Mouse (Mus musculus): Measurements from ENCODE around the gene Ift20. TPM values are rescaled to one million over a fixed set of nuclear protein-coding genes. Genes with fewer than 3 reads are reported as not detected.

The Ift20 gene
- polyA plus RNA-seq, 1 experiment from 2014 or later: 61.2 TPM

- no peak overlapping the region for H3K4me3 ChIP-seq (ENCODE audit: low read depth, low read length)
- H3K9me3 ChIP-seq (replicated peaks; ENCODE audit: control insufficient read depth, low read length): no peaks in the 10 kb centered on the region
- no peak for ATAC-seq (ENCODE audit: low read depth)
- H3K4me2 ChIP-seq (ENCODE audit: low read depth, low read length): no peak overlapping the region
- peaks cover 14% of the 10 kb centered on the region for H3K4me1 ChIP-seq (ENCODE audit: control insufficient read depth, low read depth, low read length)
- H3K36me3 ChIP-seq (ENCODE audit: control insufficient read depth, insufficient read depth): peaks cover 16% of the 10 kb centered on the region
- WGBS (ENCODE audit: insufficient replicate concordance): 36% methylated on average over 2 of the region's 2 CpGs
- H3K9ac ChIP-seq (ENCODE audit: low read depth, low read length): no peak overlapping the region
- no peaks in the 10 kb centered on the region for H3K27me3 ChIP-seq (ENCODE audit: control insufficient read depth, insufficient read depth, low read depth, low read length)
- H3K27ac ChIP-seq (ENCODE audit: low read length): no peak overlapping the region
Observed at GRCm38 (mm10) chr11:78515549-78516325, 20.4 kb upstream of the Ift20 start.

- H3K27me3 ChIP-seq (ENCODE audit: control insufficient read depth, insufficient read depth, low read depth, low read length): no peaks in the 10 kb centered on the region
- no peak for ATAC-seq (ENCODE audit: low read depth)
Observed at GRCm38 (mm10) chr11:78518931-78519330, 17.2 kb upstream of the Ift20 start.

GRCm38 (mm10) chr11:78521880-78522279, 14.3 kb upstream of the Ift20 start:
- Histone ChIP-seq H3K9ac (ENCODE audit: low read depth, low read length) (no peak overlapping the region), H3K27ac (ENCODE audit: low read length) (no peak overlapping the region), H3K36me3 (ENCODE audit: control insufficient read depth, insufficient read depth) (peaks cover 12% of the 10 kb centered on the region), H3K4me2 (ENCODE audit: low read depth, low read length) (no peak overlapping the region), H3K4me3 (ENCODE audit: low read depth, low read length) (no peak overlapping the region), H3K27me3 (ENCODE audit: control insufficient read depth, insufficient read depth, low read depth, low read length) (no peaks in the 10 kb centered on the region), H3K4me1 (ENCODE audit: control insufficient read depth, low read depth, low read length) (no peaks in the 10 kb centered on the region), H3K9me3 (replicated peaks; ENCODE audit: control insufficient read depth, low read length) (no peaks in the 10 kb centered on the region)
- 74% methylated on average over 3 of the region's 3 CpGs for WGBS (ENCODE audit: insufficient replicate concordance)
- ATAC-seq (ENCODE audit: low read depth): no peak

More at GRCm38 (mm10) chr11:78518931-78519330, 17.2 kb upstream of the Ift20 start:
- no peaks in the 10 kb centered on the region for H3K4me1 ChIP-seq (ENCODE audit: control insufficient read depth, low read depth, low read length)
- WGBS (ENCODE audit: insufficient replicate concordance): 78% methylated on average over 10 of the region's 10 CpGs
- H3K9ac ChIP-seq (ENCODE audit: low read depth, low read length): no peak overlapping the region
- no peak overlapping the region for H3K4me3 ChIP-seq (ENCODE audit: low read depth, low read length)
- H3K9me3 ChIP-seq (replicated peaks; ENCODE audit: control insufficient read depth, low read length): no peaks in the 10 kb centered on the region
- no peak overlapping the region for H3K27ac ChIP-seq (ENCODE audit: low read length)
- H3K4me2 ChIP-seq (ENCODE audit: low read depth, low read length): no peak overlapping the region
- H3K36me3 ChIP-seq (ENCODE audit: control insufficient read depth, insufficient read depth): peaks cover 26% of the 10 kb centered on the region

- H3K9me3 ChIP-seq (replicated peaks; ENCODE audit: control insufficient read depth, low read length): no peaks in the 10 kb centered on the region
- H3K27ac ChIP-seq (ENCODE audit: low read length): no peak overlapping the region
- 86% methylated on average over 1 of the region's 1 CpGs for WGBS (ENCODE audit: insufficient replicate concordance)
- ATAC-seq (ENCODE audit: low read depth): no peak
- no peaks in the 10 kb centered on the region for H3K4me1 ChIP-seq (ENCODE audit: control insufficient read depth, low read depth, low read length)
- H3K27me3 ChIP-seq (ENCODE audit: control insufficient read depth, insufficient read depth, low read depth, low read length): no peaks in the 10 kb centered on the region
- no peak overlapping the region for H3K4me2 ChIP-seq (ENCODE audit: low read depth, low read length)
- no peak overlapping the region for H3K4me3 ChIP-seq (ENCODE audit: low read depth, low read length)
- no peak overlapping the region for H3K9ac ChIP-seq (ENCODE audit: low read depth, low read length)
- peaks cover 12% of the 10 kb centered on the region for H3K36me3 ChIP-seq (ENCODE audit: control insufficient read depth, insufficient read depth)
Observed at GRCm38 (mm10) chr11:78522481-78522997, 13.6 kb upstream of the Ift20 start.

GRCm38 (mm10) chr11:78523241-78523955, 12.8 kb upstream of the Ift20 start:
- Histone ChIP-seq H3K9ac (ENCODE audit: low read depth, low read length) (no peak overlapping the region), H3K4me3 (ENCODE audit: low read depth, low read length) (no peak overlapping the region), H3K27ac (ENCODE audit: low read length) (no peak overlapping the region), H3K27me3 (ENCODE audit: control insufficient read depth, insufficient read depth, low read depth, low read length) (no peaks in the 10 kb centered on the region), H3K4me2 (ENCODE audit: low read depth, low read length) (no peak overlapping the region), H3K4me1 (ENCODE audit: control insufficient read depth, low read depth, low read length) (no peaks in the 10 kb centered on the region), H3K9me3 (replicated peaks; ENCODE audit: control insufficient read depth, low read length) (no peaks in the 10 kb centered on the region), H3K36me3 (ENCODE audit: control insufficient read depth, insufficient read depth) (peaks cover 12% of the 10 kb centered on the region)
- ATAC-seq (ENCODE audit: low read depth): no peak
- WGBS (ENCODE audit: insufficient replicate concordance): 78% methylated on average over 9 of the region's 9 CpGs

GRCm38 (mm10) chr11:78524838-78525237, 11.3 kb upstream of the Ift20 start:
- H3K4me2 ChIP-seq (ENCODE audit: low read depth, low read length): no peak overlapping the region
- no peaks in the 10 kb centered on the region for H3K9me3 ChIP-seq (replicated peaks; ENCODE audit: control insufficient read depth, low read length)
- no peak overlapping the region for H3K4me3 ChIP-seq (ENCODE audit: low read depth, low read length)
- H3K4me1 ChIP-seq (ENCODE audit: control insufficient read depth, low read depth, low read length): no peaks in the 10 kb centered on the region
- H3K36me3 ChIP-seq (ENCODE audit: control insufficient read depth, insufficient read depth): peaks cover 12% of the 10 kb centered on the region
- H3K9ac ChIP-seq (ENCODE audit: low read depth, low read length): no peak overlapping the region
- 75% methylated on average over 2 of the region's 2 CpGs for WGBS (ENCODE audit: insufficient replicate concordance)
- no peak for ATAC-seq (ENCODE audit: low read depth)
- H3K27me3 ChIP-seq (ENCODE audit: control insufficient read depth, insufficient read depth, low read depth, low read length): no peaks in the 10 kb centered on the region
- H3K27ac ChIP-seq (ENCODE audit: low read length): no peak overlapping the region

- WGBS (ENCODE audit: insufficient replicate concordance): 75% methylated on average over 9 of the region's 9 CpGs
- no peak overlapping the region for H3K9ac ChIP-seq (ENCODE audit: low read depth, low read length)
- ATAC-seq (ENCODE audit: low read depth): no peak
- H3K4me1 ChIP-seq (ENCODE audit: control insufficient read depth, low read depth, low read length): no peaks in the 10 kb centered on the region
- H3K27ac ChIP-seq (ENCODE audit: low read length): no peak overlapping the region
- H3K4me2 ChIP-seq (ENCODE audit: low read depth, low read length): no peak overlapping the region
- no peaks in the 10 kb centered on the region for H3K9me3 ChIP-seq (replicated peaks; ENCODE audit: control insufficient read depth, low read length)
- H3K4me3 ChIP-seq (ENCODE audit: low read depth, low read length): no peak overlapping the region
- no peaks in the 10 kb centered on the region for H3K27me3 ChIP-seq (ENCODE audit: control insufficient read depth, insufficient read depth, low read depth, low read length)
- no peaks in the 10 kb centered on the region for H3K36me3 ChIP-seq (ENCODE audit: control insufficient read depth, insufficient read depth)
Observed at GRCm38 (mm10) chr11:78528714-78529113, 7.4 kb upstream of the Ift20 start.

GRCm38 (mm10) chr11:78530001-78530400, 6.2 kb upstream of the Ift20 start:
- Histone ChIP-seq H3K4me3 (ENCODE audit: low read depth, low read length) (no peak overlapping the region), H3K9me3 (replicated peaks; ENCODE audit: control insufficient read depth, low read length) (no peaks in the 10 kb centered on the region), H3K36me3 (ENCODE audit: control insufficient read depth, insufficient read depth) (no peaks in the 10 kb centered on the region), H3K27me3 (ENCODE audit: control insufficient read depth, insufficient read depth, low read depth, low read length) (no peaks in the 10 kb centered on the region), H3K9ac (ENCODE audit: low read depth, low read length) (no peak overlapping the region), H3K4me2 (ENCODE audit: low read depth, low read length) (no peak overlapping the region), H3K27ac (ENCODE audit: low read length) (no peak overlapping the region), H3K4me1 (ENCODE audit: control insufficient read depth, low read depth, low read length) (peaks cover 5% of the 10 kb centered on the region)
- 70% methylated on average over 12 of the region's 12 CpGs for WGBS (ENCODE audit: insufficient replicate concordance)
- ATAC-seq (ENCODE audit: low read depth): no peak

- H3K27ac ChIP-seq (ENCODE audit: low read length): no peak overlapping the region
- H3K4me3 ChIP-seq (ENCODE audit: low read depth, low read length): no peak overlapping the region
- ATAC-seq (ENCODE audit: low read depth): no peak
- H3K27me3 ChIP-seq (ENCODE audit: control insufficient read depth, insufficient read depth, low read depth, low read length): no peaks in the 10 kb centered on the region
- WGBS (ENCODE audit: insufficient replicate concordance): 60% methylated on average over 6 of the region's 6 CpGs
- H3K9me3 ChIP-seq (replicated peaks; ENCODE audit: control insufficient read depth, low read length): no peaks in the 10 kb centered on the region
- H3K4me2 ChIP-seq (ENCODE audit: low read depth, low read length): no peak overlapping the region
- H3K36me3 ChIP-seq (ENCODE audit: control insufficient read depth, insufficient read depth): no peaks in the 10 kb centered on the region
- no peak overlapping the region for H3K9ac ChIP-seq (ENCODE audit: low read depth, low read length)
- peaks cover 8% of the 10 kb centered on the region for H3K4me1 ChIP-seq (ENCODE audit: control insufficient read depth, low read depth, low read length)
Observed at GRCm38 (mm10) chr11:78531046-78531445, 5.1 kb upstream of the Ift20 start.
